Mouse (Mus musculus) MN1 (cell line): ENCODE measurements at regions not wholly inside any gene's neighbourhood (a gene's known extent, or its start where the extent isn't known, plus 50 kb on each side); places are given as distances from the start of the nearest gene placed in this dataset.

Experiments used
- DNase-seq: peaks from one replicate; pipeline ENCODE4 v3.0.0-alpha.2; 2016; ENCODE audit warnings: low spot score

- DNase-seq: no peak
Measured at GRCm38 (mm10) chr13:71489773-71490172, 473.8 kb downstream of the Irx1 start.

- no peak for DNase-seq
Measured at GRCm38 (mm10) chr13:71481205-71481604, 482.3 kb downstream of the Irx1 start.

GRCm38 (mm10) chr13:71461552-71461951 lies 502.0 kb downstream of the Irx1 start:
- DNase-seq: no peak

DNA sequence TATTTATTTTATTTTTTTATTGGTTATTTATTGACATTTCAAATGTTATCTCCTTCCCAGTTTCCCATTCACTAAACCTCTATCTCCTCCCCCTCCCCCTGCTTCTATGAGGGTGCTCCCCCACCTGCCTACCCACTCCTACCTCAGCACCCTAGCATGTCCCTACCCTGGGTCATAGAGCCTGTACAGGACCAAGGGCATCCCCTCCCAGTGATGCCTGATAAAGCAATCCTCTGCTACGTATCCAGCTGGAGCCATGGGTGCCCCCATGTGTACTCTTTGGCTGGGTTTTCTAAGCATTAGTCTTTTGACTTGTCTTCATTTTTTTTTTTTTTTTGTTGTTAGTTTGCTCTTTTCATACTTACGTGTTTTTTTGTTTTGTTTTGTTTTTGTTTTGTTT lies 502.9 kb downstream of the Irx1 start:
- no peak for DNase-seq

- DNase-seq: no peak
Measured at GRCm38 (mm10) chr13:71460097-71460496, 503.4 kb downstream of the Irx1 start.

- DNase-seq: no peak
Measured at GRCm38 (mm10) chr13:71459022-71459536, 504.4 kb downstream of the Irx1 start.

DNA sequence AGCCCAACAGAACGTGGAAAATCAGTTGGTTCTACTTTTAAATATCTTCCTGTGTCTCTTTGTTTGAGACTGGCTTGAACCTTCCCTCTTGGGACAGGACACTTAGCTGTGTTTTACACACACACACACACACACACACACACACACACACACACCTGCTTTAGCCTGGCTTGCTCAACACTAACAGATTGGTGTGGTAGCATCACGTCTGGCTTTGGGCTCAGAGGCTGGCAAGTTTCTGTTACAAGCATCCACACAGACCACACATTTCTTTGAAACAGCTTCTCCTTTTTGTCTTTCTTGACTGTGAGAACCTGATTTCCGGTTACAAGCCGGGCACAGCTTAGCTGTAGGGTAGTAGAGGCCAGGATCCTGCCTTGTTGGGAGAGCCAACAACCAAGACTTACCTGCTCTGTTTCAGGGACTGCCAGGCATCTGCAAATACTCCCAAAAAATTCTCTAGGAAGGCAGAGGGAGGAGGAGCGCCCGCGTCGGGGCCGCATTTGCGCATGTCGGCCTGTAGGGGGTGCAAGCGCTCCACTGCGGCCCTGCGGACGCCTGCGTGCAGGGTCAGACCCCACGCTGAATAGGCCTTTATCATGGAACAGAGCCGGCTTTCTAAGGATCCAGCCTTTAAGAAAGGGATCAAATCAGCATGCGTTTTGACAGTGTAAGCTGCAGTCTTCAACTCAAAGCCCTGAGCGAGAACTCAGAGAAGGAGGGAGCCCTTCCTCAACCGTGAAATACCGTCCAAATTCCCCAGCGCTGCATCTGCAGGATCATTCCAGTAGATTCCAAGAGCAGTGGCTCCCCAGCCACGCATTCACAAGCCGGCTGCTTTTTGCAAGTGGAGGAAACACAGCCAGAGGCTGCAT lies 505.2 kb downstream of the Irx1 start:
- no peak for DNase-seq

DNA sequence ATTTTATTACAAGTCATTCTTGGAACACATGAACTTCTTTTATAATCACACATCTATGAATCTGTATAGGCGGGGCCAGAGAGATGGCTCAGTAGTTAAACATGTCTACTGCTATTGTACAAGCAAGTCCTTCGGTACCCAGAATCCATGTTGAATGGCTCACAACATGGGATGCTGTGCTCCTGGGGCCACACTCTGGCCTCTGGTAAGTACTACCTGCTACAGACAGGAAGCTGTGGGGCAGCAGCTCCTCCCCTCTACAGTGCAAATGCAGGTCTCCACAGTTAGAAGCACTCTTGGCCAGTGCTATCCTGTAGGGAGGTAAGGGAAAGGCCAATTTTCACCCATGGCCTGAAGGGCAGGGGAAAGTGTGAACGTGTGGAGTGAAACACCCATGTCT lies 506.0 kb downstream of the Irx1 start:
- DNase-seq: no peak

DNA sequence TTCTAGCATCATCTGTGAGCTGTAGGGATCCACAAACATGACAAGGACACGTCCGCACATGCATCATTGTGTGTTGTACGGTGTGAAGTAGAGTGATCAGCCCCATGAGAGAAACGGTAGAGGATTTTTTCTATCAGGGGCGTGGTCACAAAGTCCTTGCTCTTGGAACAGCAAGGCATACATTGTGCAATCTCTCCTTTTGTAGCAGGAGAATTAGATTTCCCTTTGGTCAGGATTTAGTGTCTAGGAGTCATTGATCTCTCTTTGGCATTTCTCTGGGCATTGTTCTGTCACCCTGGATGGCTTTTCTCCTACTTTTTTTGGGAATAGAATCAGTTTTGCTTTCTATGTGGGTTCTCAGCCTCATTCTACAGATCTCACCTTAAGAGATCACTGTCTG lies 511.3 kb downstream of the Irx1 start:
- DNase-seq: no peak

- DNase-seq: no peak
Measured at GRCm38 (mm10) chr13:71437601-71438099, 525.9 kb downstream of the Irx1 start.

DNA sequence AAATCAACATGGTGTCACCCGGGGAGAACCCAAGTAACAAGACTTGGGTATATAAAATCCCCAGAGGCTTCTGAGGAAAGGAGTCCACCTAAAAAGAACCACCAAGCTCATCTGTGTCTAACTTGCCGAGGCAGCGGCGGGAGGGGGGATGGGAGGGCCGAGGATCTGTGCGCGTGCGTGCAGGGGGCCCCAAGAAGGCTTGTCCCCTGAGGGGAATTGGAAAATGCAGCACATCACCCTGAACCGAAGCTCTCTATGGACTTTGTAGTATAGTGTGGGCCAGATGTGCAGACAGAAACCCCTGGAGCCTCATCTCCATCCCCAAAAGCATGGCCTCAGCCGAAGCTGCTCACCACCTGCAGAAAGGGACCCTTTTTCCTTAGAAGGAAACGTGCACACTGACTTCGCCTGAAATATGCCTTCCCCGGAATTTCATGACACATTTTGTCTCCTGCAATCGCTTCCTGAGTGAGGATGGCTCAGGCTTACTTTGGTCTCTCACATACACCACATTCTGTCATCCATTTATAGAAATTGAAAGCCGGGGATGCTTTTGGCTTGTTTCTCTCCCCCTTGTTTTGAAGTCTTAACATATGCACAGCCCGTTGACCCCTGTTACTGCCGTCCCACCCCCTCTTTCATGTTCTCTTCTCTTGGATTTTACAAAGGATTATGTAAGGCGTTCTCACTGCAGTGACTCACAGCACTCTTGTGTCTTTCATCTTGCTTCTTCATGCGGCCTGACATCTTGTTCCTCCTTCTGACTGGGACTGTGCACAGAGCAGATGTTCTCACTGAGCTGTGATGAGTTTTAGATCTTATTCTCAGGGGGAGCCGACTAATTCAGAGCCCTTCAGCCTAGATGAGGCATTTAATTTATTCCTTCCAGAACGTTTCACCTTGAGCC lies 559.6 kb downstream of the Irx1 start:
- DNase-seq: no peak

DNA sequence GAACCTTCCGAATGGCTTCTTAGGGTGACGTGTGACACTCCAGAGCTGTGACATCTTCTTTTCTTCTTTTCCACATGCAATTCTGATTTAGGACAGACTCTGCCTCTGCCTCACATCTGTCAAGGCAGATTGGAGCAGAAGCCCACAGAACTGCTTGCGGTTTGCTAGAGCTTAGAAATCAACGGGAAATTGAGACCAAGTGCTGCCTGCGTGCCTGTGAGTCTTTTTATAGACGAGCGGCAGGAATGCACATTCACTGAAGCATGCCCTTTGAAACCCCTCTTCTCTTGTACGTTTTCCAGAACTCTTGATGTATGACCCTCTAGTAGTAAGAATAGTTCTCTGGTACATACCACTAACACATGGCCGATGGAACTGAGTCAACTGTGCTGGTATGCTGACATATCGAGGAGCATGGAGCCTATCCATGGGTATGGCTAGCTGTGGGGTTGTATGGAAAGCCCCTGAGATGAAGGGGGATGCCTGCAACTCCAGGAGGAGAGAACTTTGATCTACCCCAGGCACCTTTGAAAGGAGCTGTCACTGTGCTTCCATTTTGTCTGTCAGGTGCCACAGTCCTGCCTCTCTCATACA lies 552.2 kb upstream of the Adamts16 start:
- DNase-seq: no peak

- no peak for DNase-seq
Measured at GRCm38 (mm10) chr13:71378641-71379040, 537.0 kb upstream of the Adamts16 start.

- DNase-seq: no peak
Measured at GRCm38 (mm10) chr13:71375909-71376606, 534.4 kb upstream of the Adamts16 start.

DNA sequence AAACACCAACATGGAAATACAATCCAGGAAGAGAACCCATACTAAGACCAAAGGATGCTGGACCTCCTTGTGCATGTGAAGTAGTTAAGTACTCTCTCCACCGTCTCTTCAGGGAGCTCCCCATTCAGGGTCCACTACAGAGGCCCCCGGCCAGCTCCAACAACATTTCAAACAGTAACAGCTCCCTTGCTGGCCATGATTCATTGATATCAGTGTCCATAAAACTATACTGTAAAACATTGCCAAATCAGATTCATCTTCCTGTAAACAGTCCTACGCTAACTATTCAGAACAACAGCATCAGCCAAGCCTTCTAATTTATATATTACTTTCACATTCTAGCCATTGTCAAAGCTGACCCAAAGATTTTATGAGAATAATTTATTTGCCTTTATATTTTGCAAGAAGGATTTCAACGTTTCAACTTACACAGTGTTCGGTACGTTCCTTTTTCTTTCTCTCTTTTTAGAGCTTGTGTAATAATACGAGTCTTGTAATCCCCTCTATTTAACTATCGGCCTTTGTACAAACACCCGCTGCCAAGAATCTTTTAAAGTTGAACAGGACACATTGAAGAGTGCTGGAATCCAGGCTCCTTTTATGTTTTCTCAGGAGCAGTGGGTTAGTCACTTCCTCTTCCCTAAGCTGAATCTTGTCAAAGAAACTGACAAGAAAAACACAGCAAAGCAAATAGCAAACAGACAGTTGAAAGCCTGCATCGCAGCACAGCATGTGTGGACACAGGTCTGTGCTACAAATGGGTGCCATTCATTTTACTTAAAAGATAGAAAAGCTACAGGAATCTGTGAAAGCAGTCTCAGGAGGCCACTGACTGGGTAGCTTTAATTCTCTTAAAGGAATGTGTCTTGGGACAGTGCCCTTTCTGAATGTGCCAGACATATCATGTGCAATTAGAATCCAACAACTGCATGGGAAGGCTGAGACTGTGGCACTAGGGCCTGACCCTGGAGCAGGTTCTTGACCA lies 531.4 kb upstream of the Adamts16 start:
- no peak for DNase-seq

- DNase-seq: no peak
Measured at GRCm38 (mm10) chr13:71369832-71370231, 528.2 kb upstream of the Adamts16 start.

- no peak for DNase-seq
Measured at GRCm38 (mm10) chr13:71365261-71365660, 523.6 kb upstream of the Adamts16 start.

DNA sequence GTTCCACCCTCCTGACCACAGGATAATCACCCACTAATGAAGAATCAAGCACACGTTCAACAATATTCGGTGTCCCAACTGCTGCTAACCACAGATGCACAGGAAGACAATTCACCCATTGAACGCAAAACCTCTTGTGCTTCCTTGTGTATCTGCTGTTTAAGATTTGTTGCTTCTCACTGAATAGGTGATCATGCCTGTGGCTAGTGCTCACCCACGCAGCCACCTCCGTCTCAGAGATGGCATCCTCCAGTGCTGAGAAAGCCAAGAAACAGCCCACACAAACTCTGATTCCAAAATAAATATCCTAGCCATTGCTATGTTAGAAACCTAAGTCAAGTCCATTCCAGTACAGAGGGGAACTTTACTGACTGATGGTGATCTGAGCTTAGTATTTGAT lies 520.7 kb upstream of the Adamts16 start:
- no peak for DNase-seq

DNA sequence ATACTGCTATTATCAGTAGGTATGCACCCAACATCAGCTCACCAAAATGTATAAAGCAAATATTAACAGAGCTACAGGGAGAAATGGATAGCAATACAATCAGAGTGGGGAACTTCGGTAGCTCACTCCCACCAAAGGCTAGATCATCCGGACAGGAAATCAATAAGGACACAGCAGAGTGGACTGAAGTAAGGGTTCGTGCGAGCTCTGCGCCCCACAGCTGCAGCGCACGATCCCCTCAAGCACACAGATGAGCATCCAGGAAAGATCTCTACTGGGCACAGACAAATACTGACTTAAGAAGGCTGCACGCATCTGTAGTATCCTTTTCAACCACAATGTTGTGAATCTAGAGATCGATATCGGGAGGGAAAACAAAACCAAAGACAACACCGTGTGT lies 517.5 kb upstream of the Adamts16 start:
- DNase-seq: no peak

GRCm38 (mm10) chr13:71350787-71351186 lies 509.2 kb upstream of the Adamts16 start:
- DNase-seq: no peak
